Mouse (Mus musculus): ENCODE data around the gene Bcl10. TPM values are rescaled to one million over a fixed set of nuclear protein-coding genes. Genes with fewer than 3 reads are reported as not detected.
A peak's percentile ranks its signal among the peaks of the same experiment; 100 is the strongest.

The Bcl10 gene
- polyA plus RNA-seq, 1 experiment = 85.5 TPM

DNA sequence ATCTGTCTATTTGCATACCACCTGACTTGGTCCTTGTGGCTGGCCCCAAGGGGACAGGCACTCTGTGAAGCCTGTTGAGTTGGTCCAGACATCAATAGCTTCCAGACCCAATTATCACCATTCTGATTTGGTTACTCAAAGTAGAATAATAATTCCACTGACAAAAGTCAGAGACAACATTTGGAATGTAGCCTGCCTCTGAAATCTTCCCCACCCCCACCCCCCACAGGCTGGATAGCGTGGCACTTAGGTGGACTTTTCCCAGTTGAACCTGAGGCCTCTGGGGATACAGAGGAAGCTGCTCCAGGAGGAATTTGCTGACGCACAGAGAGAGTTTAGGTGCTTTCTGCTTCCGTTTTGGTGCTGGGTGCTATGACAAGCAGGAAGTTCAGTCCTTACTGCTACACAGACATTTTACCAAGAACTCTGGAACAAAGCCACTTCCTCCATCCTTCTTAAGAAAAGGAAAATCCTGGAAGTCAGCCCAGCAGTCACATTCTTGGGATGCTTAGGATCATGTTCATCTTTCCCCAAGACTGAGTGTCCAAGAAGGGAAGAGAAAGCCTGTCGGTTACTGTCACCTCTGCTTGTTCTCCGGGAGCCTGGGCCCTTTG, 36.6 kb upstream of the Bcl10 start:
- Histone ChIP-seq H3K4me3 (ENCODE audit: insufficient read depth, low read length) (no peak overlapping the region), H3K4me1 (ENCODE audit: control insufficient read depth, insufficient read depth, low read length) (no peaks in the 10 kb centered on the region), H3K27ac (ENCODE audit: insufficient read depth, low read depth, low read length) (no peak overlapping the region)
- TF ChIP-seq CTCF (IDR thresholded peaks at IDR 0.05; ENCODE audit: low read depth, low read length) = no peak
- no peak for TF ChIP-seq POLR2A (IDR thresholded peaks at IDR 0.05; ENCODE audit: borderline replicate concordance, low read depth, low read length)

DNA sequence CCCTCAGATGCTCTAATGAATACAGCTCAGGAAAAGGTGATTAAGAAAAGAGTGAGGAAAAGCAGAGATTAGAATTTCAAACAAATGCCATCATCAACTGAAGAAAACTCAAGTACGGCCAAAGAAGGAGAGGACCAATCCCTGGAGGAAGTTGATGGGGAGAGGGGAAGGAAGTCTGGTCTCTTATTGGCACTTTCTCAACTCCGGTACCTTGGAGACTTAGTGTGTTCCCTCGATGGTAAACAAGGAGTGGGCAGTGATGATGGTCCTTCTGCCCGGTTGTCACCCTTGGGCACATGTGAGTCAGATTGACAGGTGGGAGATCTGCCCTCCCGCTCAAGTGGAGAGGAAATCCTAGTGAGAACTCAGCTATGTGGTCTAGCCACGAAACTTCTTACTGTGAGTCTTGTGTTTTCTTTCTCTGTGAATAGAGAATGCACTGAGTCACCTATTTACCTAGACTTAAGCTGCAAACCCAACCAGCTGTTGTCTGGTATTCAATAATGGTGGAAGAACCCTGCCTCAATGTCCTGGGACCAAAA, 35.1 kb upstream of the Bcl10 start:
- Histone ChIP-seq H3K4me1 (ENCODE audit: control insufficient read depth, insufficient read depth, low read length) (no peaks in the 10 kb centered on the region), H3K27ac (ENCODE audit: insufficient read depth, low read depth, low read length) (no peak overlapping the region), H3K4me3 (ENCODE audit: insufficient read depth, low read length) (no peak overlapping the region)
- TF ChIP-seq CTCF (IDR thresholded peaks at IDR 0.05; ENCODE audit: low read depth, low read length) (no peak), POLR2A (IDR thresholded peaks at IDR 0.05; ENCODE audit: borderline replicate concordance, low read depth, low read length) (no peak)

DNA sequence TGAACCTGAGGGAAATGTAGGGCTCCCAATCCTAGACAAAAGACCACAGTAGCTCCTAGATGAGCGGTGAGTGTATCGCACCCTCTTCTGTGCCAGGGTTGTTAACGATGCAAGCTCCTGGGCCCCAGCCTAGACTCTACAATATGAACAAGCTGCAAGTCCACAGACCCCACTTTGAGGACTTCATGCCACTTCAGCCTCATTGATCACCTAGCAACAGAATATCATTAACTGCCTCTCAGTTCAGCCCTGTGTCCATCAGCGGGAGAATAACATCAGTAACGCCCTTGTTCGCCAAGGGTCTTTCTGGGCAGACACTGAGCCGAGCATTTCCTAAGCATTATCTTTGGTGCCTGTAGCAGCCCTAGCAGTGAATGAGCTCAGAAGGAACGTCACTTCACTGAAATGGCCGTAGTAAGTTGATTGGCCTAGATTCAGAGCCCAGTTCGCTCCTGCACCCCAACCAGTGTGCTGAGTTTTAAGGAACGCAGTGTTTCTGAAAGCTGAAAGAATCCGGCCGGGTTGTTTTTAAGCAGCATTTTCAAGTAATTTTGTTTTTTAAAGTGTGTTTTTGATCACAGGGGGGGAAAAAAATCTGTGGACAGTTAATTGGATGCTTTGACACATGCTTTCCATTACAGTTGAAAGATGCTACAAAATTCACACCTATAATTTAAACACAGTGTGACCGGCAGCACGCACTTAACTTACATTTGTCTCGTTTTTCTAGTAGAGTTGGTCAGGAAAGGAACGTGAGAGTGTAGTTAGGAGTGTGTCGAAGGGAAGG, 32.1 kb upstream of the Bcl10 start:
- no peaks in the 10 kb centered on the region for H3K4me1 ChIP-seq (ENCODE audit: control insufficient read depth, insufficient read depth, low read length)
- no peak for TF ChIP-seq CTCF (IDR thresholded peaks at IDR 0.05; ENCODE audit: low read depth, low read length)
- TF ChIP-seq POLR2A (IDR thresholded peaks at IDR 0.05; ENCODE audit: borderline replicate concordance, low read depth, low read length) = no peak
- no peak overlapping the region for H3K4me3 ChIP-seq (ENCODE audit: insufficient read depth, low read length)
- H3K27ac ChIP-seq (ENCODE audit: insufficient read depth, low read depth, low read length) = no peak overlapping the region

DNA sequence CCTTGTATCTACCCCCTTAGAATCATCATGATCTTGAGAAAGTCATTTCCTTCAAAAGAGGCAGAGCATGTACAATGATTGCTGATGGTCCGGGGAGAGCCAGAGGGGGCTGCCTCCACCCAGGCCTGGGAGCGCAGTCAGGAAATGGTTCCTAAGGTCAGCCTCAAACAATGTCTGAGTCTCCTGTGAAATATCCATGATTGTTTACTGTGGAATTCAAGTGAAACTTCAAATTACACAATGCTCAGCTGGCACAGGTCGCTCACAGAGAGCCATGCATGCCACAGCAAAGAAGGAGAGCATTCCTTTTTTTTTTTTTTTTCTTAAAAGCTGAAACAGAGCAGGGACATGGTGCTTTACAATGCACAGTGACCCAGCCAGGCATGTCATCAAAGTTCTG, 30.2 kb upstream of the Bcl10 start:
- Histone ChIP-seq H3K27ac (ENCODE audit: insufficient read depth, low read depth, low read length) (no peak overlapping the region), H3K4me1 (ENCODE audit: control insufficient read depth, insufficient read depth, low read length) (no peaks in the 10 kb centered on the region), H3K4me3 (ENCODE audit: insufficient read depth, low read length) (no peak overlapping the region)
- TF ChIP-seq POLR2A (IDR thresholded peaks at IDR 0.05; ENCODE audit: borderline replicate concordance, low read depth, low read length) (no peak), CTCF (IDR thresholded peaks at IDR 0.05; ENCODE audit: low read depth, low read length) (no peak)

DNA sequence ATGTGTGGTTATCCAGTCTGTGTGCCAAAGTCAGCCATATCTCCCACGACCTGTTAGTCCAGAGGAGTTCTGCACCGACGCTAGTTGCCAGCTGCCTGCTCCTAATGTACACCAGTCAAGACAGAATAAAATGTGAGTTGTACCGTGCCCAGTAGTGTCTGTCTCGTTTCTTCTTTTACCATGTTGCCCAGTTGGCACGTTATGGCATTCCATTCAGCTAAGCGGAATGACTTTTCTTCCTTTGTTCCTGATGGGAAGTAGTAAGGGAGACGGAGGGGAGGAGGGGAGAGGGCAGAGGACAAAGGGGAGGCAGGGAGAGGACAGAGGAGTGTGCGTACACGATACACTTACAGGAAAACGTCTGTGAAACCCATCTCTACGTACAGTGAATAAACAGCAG, 28.5 kb upstream of the Bcl10 start:
- TF ChIP-seq CTCF (IDR thresholded peaks at IDR 0.05; ENCODE audit: low read depth, low read length) = no peak
- TF ChIP-seq POLR2A (IDR thresholded peaks at IDR 0.05; ENCODE audit: borderline replicate concordance, low read depth, low read length) = no peak
- Histone ChIP-seq H3K4me3 (ENCODE audit: insufficient read depth, low read length) (no peak overlapping the region), H3K4me1 (ENCODE audit: control insufficient read depth, insufficient read depth, low read length) (no peaks in the 10 kb centered on the region), H3K27ac (ENCODE audit: insufficient read depth, low read depth, low read length) (no peak overlapping the region)

DNA sequence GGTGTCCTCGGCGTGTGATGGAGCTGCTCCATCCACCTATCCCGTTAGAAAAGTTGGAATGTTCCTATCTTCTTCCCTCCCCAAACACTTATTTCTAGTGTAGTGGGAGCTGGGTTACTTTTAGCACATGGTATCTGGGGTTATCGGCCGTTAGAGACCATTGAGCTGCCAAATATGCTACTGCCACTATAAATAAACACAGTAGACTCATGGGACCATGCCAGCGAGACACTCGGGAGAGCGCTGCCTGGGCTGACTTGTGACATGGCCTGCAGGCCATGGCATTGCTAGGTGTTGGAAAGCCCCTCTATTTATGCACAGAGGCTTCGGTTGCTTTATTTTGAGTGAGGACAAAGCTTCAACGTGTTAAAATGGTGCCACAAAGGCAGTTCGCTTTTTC, 24.9 kb upstream of the Bcl10 start:
- no peak for TF ChIP-seq CTCF (IDR thresholded peaks at IDR 0.05; ENCODE audit: low read depth, low read length)
- TF ChIP-seq POLR2A (IDR thresholded peaks at IDR 0.05; ENCODE audit: borderline replicate concordance, low read depth, low read length) = no peak
- Histone ChIP-seq H3K4me3 (ENCODE audit: insufficient read depth, low read length) (no peak overlapping the region), H3K27ac (ENCODE audit: insufficient read depth, low read depth, low read length) (no peak overlapping the region), H3K4me1 (ENCODE audit: control insufficient read depth, insufficient read depth, low read length) (no peaks in the 10 kb centered on the region)

DNA sequence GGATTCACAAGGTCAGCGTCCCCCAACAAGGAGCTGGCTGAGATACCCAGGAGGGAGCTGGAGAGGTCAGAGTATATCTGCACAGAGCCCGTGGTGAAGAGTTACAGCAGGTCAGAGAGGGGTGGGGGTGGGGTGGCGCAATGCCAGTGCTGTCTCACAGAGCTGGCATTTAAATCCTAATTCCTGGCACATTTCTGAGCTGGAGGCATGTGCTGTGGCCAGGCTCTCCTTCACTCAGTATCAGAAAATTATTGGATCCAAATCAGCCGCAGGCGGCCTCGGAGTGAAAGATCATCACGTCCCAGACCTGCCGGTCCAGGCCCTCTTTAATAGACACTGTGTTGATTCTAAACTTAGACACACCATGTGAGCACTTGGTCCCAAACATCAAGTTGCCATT, 22.8 kb upstream of the Bcl10 start:
- no peak overlapping the region for H3K27ac ChIP-seq (ENCODE audit: insufficient read depth, low read depth, low read length)

DNA sequence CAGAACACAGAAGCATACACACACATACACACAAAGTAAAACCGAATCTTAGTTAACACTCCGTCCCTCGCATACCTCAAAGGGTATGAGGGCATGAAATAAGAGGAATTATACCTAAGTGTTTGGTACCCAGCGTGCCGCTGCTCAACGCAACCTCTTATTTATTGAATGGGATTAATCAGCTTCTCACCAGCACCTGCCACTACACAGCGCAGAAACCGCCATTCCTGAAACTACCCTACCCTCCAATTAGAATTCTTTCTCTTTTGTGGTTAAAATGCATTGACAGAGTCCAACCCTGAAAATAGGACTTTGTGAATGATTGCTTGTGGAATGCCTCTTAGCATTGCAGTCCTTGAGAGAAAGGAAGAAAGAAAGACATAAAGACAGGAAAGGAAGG, 19.1 kb upstream of the Bcl10 start:
- H3K4me1 ChIP-seq (ENCODE audit: control insufficient read depth, insufficient read depth, low read length) = no peaks in the 10 kb centered on the region
- H3K4me3 ChIP-seq (ENCODE audit: insufficient read depth, low read length) = no peak overlapping the region
- no peak for TF ChIP-seq POLR2A (IDR thresholded peaks at IDR 0.05; ENCODE audit: borderline replicate concordance, low read depth, low read length)
- no peak for TF ChIP-seq CTCF (IDR thresholded peaks at IDR 0.05; ENCODE audit: low read depth, low read length)
- H3K27ac ChIP-seq (ENCODE audit: insufficient read depth, low read depth, low read length) = no peak overlapping the region

More for the DNA sequence above, 22.8 kb upstream of the Bcl10 start:
- Histone ChIP-seq H3K4me1 (ENCODE audit: control insufficient read depth, insufficient read depth, low read length) (no peaks in the 10 kb centered on the region), H3K4me3 (ENCODE audit: insufficient read depth, low read length) (no peak overlapping the region)
- TF ChIP-seq CTCF (IDR thresholded peaks at IDR 0.05; ENCODE audit: low read depth, low read length) (no peak), POLR2A (IDR thresholded peaks at IDR 0.05; ENCODE audit: borderline replicate concordance, low read depth, low read length) (no peak)

DNA sequence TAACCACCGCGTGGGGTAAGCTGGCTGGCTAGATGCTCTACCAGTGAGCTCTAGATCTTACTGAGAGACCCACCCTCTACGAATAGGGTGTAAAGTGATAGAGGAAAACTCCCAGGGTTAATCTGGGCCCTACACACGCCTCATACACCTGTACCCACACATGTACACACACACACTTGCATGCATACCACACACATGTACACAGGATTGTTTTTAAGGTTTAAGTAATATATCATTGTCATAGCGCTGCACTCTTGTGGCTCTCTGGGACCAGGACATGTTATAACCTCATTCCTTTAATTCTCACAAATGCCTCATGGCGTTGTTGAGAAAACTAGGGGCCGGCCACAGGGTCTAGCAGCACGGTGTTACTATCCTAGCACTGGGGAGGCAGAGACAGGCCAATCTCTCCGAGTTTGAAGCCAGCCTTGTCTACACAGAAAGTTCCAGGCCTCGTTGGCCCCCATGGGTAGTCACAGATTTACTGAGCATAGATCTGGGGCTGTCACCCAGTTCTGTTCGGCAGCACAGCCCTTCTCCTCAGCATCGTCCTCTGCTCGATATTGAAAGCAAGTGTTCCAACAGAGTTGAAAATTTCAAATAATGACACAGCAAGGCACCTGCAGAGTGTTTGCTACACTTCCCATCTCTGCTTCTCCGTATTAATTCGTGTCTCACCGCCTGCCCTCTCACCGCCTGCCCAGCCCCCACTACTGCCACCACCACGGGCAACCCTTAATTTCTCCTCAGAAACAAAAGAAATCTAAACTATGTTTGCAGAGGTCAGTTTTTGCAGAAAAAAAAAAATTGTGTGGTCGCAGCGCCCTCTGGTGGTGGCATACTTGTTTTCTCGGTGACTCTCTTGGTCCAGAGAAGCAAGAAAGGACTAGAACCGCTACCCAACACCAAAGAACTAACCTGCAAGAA, 17.5 kb upstream of the Bcl10 start:
- Histone ChIP-seq H3K27ac (ENCODE audit: insufficient read depth, low read depth, low read length) (no peak overlapping the region), H3K4me1 (ENCODE audit: control insufficient read depth, insufficient read depth, low read length) (no peaks in the 10 kb centered on the region), H3K4me3 (ENCODE audit: insufficient read depth, low read length) (no peak overlapping the region)
- peak; percentile 89 for TF ChIP-seq CTCF (IDR thresholded peaks at IDR 0.05; ENCODE audit: low read depth, low read length)
- TF ChIP-seq POLR2A (IDR thresholded peaks at IDR 0.05; ENCODE audit: borderline replicate concordance, low read depth, low read length) = no peak

All from bone marrow macrophage, adult 2 months (primary cell).